Mouse (Mus musculus) C2C12 (cell line): ENCODE measurements around the gene Pkn2.

ENCODE experiments used
- CTCF ChIP-seq: IDR thresholded peaks from one replicate; pipeline ENCODE4 v1.5.1; 2011; ENCODE audit not compliant: control insufficient read depth, insufficient read depth, insufficient read length
- MAX ChIP-seq: IDR thresholded peaks from one replicate; pipeline ENCODE4 v1.6.1; 2011; ENCODE audit warnings: mild to moderate bottlenecking, control low read depth
- MYOD1 ChIP-seq: IDR thresholded peaks from one replicate; pipeline ENCODE4 v1.6.1; 2011; ENCODE audit warnings: low read depth; ENCODE audit not compliant: control insufficient read depth, insufficient read length
- USF1 ChIP-seq: IDR thresholded peaks from one replicate; pipeline ENCODE4 v1.6.1; 2011; ENCODE audit warnings: low read depth, mild to moderate bottlenecking, control low read depth, moderate library complexity

GRCm38 (mm10) chr3:142747673-142748072 is 134.1 kb downstream of the Pkn2 start:
- TF ChIP-seq MYOD1 (no peak), CTCF (no peak), USF1 (no peak), MAX (no peak)
